Mouse (Mus musculus): ENCODE measurements around the gene Ripply1. TPM values are rescaled to one million over a fixed set of nuclear protein-coding genes. Genes with fewer than 3 reads are reported as not detected.
"Not testable (repeated sequence)": the region's sequence is repeated elsewhere in the genome, so short reads cannot be mapped to it uniquely, and the experiment has no call there.

Gene Ripply1
- polyA plus RNA-seq, 1 experiment: not detected

DNA sequence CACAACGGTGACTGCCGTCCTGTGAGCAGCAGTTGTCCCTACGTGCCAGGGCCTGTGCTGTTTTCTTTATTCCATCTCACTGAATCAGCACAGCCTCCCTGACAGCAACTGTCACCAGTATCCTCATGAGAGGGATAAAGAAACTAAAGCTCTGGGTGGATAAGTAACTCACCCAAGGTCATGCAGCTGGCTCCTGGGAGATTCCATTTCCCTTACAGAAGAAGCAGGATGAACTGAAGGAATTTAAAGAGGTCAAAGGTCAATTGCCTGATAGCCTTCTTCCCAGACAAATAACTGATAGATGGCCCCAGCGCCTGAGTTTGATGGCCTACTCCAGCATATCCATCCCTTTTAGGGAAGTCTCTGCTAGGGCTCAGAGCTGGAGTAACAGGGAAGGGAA is 4.8 kb downstream of the Ripply1 start:
- Histone ChIP-seq H3K27ac (ENCODE audit: control insufficient read depth, insufficient read depth, low read depth, low read length, poor library complexity) (no peak overlapping the region), H3K4me3 (replicated peaks; ENCODE audit: control insufficient read depth, low read depth, low read length) (no peak overlapping the region), H3K4me1 (ENCODE audit: control insufficient read depth, insufficient read depth, low read length) (no peaks in the 10 kb centered on the region)
- no peak for TF ChIP-seq POLR2A (IDR thresholded peaks at IDR 0.05; ENCODE audit: borderline replicate concordance, control insufficient read depth, low read depth, low read length)
- no peak for TF ChIP-seq CTCF (IDR thresholded peaks at IDR 0.05; ENCODE audit: control insufficient read depth, insufficient read depth, low read length)
- WGBS: 85% methylated on average over 4 of the region's 4 CpGs

DNA sequence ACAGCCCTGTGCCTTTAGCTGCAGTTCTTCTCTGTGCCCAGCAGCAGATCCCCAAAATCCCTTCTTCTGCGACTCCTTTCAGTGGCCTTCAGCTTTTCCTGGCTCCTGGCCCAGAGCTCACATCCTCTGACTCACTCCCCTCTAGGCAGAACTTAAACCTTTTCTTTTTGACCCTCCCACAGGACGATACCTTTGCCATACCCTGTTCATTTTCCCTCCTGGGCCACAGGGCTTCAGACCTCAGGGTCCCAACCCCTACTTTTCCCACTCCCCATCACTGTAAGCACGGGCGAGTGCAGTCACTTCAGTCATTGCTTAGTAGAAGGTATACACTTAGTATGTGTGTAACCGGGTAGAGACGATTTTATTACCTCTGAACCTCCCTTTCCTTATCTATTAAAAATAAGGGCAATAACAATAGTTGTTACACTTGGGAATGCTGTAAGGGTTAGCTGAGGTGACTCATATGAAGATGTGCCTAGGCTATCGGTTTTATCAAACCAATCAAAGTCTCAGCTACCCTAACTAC is 7.0 kb downstream of the Ripply1 start:
- Histone ChIP-seq H3K4me1 (ENCODE audit: control insufficient read depth, insufficient read depth, low read length) (no peaks in the 10 kb centered on the region), H3K27ac (ENCODE audit: control insufficient read depth, insufficient read depth, low read depth, low read length, poor library complexity) (no peak overlapping the region), H3K4me3 (replicated peaks; ENCODE audit: control insufficient read depth, low read depth, low read length) (no peak overlapping the region)
- WGBS: 62% methylated on average over 7 of the region's 7 CpGs
- TF ChIP-seq POLR2A (IDR thresholded peaks at IDR 0.05; ENCODE audit: borderline replicate concordance, control insufficient read depth, low read depth, low read length) (no peak), CTCF (IDR thresholded peaks at IDR 0.05; ENCODE audit: control insufficient read depth, insufficient read depth, low read length) (no peak)

DNA sequence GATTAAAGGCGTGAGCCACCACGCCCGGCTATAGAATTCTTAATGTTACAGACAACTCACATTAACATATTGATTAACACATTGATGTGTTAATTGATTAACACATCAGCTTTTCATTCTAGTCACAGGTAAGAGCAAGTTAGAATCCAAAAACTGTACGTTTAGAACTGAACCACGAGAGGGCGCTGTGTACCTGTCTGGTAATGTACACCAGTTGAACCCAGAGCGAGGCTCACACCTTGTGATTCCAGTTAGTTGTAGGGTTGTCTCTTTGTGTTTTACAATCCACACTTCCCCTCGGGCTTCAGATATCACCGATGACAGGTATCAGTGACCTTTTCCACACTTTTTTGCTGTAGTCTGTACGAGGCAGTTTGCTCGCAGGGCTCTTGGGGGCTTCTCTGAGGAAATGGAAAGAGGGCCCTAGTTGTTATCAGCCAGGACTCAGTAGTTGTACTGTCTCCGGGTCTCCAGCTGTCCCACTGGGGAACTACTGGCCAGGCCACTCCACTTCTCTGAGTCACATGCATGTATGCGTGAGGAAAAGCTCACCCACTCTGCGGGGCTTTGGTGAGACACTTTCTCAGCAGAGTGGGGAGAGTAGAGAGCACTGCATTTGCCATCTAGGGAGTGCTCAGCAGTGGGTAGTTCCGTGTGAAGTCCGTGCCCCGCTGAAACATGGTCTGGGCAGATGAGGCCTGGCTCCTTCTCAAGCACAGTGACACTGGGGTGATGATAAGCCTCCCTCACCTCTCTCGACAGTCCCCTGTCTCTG is 7.7 kb downstream of the Ripply1 start:
- Histone ChIP-seq H3K4me1 (ENCODE audit: control insufficient read depth, insufficient read depth, low read length) (no peaks in the 10 kb centered on the region), H3K4me3 (replicated peaks; ENCODE audit: control insufficient read depth, low read depth, low read length) (no peak overlapping the region), H3K27ac (ENCODE audit: control insufficient read depth, insufficient read depth, low read depth, low read length, poor library complexity) (no peak overlapping the region)
- WGBS: 23% methylated on average over 18 of the region's 18 CpGs
- peak; percentile 29; the same call in 1 of the 2 replicates for TF ChIP-seq CTCF (IDR thresholded peaks at IDR 0.05; ENCODE audit: control insufficient read depth, insufficient read depth, low read length)
- no peak for TF ChIP-seq POLR2A (IDR thresholded peaks at IDR 0.05; ENCODE audit: borderline replicate concordance, control insufficient read depth, low read depth, low read length)

DNA sequence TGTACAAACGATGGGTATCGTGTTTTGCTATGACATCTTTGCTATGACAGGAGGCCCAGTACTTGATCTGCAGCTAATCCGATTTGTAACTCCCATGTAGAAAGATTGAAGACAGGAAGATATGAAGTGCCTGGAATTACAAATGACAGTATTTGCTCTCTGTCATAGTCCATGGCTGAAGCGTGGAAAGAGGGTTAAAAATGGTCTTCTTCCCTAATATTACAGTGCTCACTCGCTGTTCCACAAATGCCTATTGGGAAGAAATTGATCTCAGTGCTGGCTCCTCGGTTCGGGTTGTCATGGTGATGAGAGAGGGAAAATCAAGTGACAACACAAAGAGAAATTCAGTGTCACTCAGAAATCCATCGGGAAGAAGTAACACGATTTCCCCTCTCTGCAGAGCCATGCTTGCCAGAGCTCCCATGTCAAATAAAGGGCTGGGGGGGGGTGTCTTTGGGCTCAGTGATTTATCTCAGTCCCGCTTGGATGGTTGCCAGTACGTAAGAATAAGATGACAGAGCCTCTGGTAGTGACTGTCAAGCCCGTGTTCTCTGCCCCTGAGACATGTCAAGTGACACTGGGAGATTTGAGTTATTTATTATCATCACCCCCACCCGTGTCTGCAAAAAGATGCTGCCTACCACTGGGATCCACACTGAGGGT is 12.0 kb downstream of the Ripply1 start:
- Histone ChIP-seq H3K4me1 (ENCODE audit: control insufficient read depth, insufficient read depth, low read length) (no peaks in the 10 kb centered on the region), H3K4me3 (replicated peaks; ENCODE audit: control insufficient read depth, low read depth, low read length) (no peak overlapping the region), H3K27ac (ENCODE audit: control insufficient read depth, insufficient read depth, low read depth, low read length, poor library complexity) (no peak overlapping the region)
- TF ChIP-seq CTCF (IDR thresholded peaks at IDR 0.05; ENCODE audit: control insufficient read depth, insufficient read depth, low read length) (no peak), POLR2A (IDR thresholded peaks at IDR 0.05; ENCODE audit: borderline replicate concordance, control insufficient read depth, low read depth, low read length) (no peak)
- WGBS: 79% methylated on average over 13 of the region's 13 CpGs

DNA sequence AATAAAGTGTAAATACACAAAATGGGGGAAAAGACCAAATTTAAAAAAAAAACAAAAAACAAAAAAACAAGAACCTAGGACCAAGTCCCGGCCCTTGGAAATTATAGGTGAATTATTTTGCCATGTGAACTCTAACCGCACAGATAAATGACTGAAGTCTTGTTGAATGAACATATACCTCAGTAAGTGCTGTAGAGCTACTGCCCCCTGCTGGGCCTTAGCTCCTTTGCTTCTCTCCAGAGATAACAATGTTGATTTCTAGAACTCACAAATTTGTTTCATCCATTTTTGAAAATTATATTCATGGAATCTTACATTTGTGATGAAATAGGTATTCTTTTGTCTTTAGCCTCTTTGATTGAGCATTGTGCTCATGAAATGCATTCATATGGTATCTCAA is 19.6 kb downstream of the Ripply1 start:
- TF ChIP-seq CTCF (IDR thresholded peaks at IDR 0.05; ENCODE audit: control insufficient read depth, insufficient read depth, low read length): no peak
- TF ChIP-seq POLR2A (IDR thresholded peaks at IDR 0.05; ENCODE audit: borderline replicate concordance, control insufficient read depth, low read depth, low read length): no peak
- Histone ChIP-seq H3K27ac (ENCODE audit: control insufficient read depth, insufficient read depth, low read depth, low read length, poor library complexity) (no peak overlapping the region), H3K4me1 (ENCODE audit: control insufficient read depth, insufficient read depth, low read length) (no peaks in the 10 kb centered on the region), H3K4me3 (replicated peaks; ENCODE audit: control insufficient read depth, low read depth, low read length) (no peak overlapping the region)
- WGBS: 51% methylated on average over 2 of the region's 2 CpGs

DNA sequence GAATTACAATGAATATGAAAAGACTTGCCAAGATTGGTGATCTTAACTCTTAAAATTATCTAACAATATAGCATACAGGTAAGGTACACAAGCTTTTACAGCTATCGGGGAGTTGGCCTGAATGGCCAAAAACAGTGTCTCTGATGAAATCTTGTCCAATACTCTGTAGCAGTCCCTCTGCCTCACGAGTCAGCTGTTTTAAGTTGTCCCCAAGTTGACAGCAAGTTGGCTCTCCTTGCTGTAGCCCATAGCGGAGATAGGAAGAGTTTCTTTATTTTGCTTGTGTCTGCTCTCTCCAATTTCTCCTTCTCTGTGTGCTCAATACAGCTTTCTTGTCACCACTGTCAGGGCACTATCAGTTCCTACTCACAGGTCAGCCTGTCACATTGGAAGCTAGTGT is 23.5 kb downstream of the Ripply1 start:
- not testable (repeated sequence) for H3K27ac ChIP-seq (ENCODE audit: control insufficient read depth, insufficient read depth, low read depth, low read length, poor library complexity); H3K4me1 ChIP-seq (ENCODE audit: control insufficient read depth, insufficient read depth, low read length); H3K4me3 ChIP-seq (replicated peaks; ENCODE audit: control insufficient read depth, low read depth, low read length)
- WGBS: 71% methylated on average over 3 of the region's 3 CpGs

DNA sequence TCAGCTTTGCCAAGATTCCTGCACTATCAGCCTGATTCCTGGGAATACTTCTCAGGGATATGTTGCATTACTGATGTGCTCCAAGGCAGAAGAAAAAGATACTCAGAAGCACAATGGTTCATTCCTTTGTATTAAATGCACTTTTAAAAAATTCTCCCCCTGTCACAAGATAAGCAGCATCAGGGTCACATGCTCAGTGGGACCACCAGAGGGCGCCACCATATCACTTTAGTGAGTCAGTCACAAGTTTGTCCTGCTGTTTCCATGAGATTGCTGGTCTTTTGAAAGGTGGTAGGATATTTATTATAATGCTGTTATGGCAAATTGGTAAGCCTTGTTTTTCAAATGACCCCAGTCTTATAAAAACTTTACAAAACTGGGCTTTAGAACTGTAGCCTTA is 30.3 kb downstream of the Ripply1 start:
- 4% methylated on average over 1 of the region's 1 CpGs for WGBS
- peak; percentile 63 for TF ChIP-seq CTCF (IDR thresholded peaks at IDR 0.05; ENCODE audit: control insufficient read depth, insufficient read depth, low read length)
- TF ChIP-seq POLR2A (IDR thresholded peaks at IDR 0.05; ENCODE audit: borderline replicate concordance, control insufficient read depth, low read depth, low read length): no peak

DNA sequence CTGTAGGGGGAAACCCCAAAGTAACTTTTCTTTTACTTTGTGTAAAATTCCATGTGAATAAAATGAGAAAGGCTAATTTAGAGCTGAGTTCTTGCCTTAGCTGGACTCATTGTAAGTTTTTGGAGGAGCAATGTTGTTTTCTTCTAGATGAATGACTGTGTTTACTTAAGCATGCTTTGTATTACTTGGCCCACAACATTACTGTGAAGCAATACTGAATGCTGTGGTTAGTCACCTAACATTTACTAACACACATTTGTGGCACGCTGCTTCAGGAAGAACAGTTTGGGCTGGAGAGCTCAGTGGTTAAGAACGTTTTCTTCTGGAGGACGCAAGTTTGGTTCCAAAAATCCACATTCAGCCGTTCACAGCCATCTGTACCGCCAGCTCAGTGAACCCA is 45.1 kb downstream of the Ripply1 start:
- TF ChIP-seq CTCF (IDR thresholded peaks at IDR 0.05; ENCODE audit: control insufficient read depth, insufficient read depth, low read length): no peak
- TF ChIP-seq POLR2A (IDR thresholded peaks at IDR 0.05; ENCODE audit: borderline replicate concordance, control insufficient read depth, low read depth, low read length): no peak
- WGBS: 82% methylated on average over 5 of the region's 5 CpGs
- no peak overlapping the region for H3K27ac ChIP-seq (ENCODE audit: control insufficient read depth, insufficient read depth, low read depth, low read length, poor library complexity)
- H3K4me1 ChIP-seq (ENCODE audit: control insufficient read depth, insufficient read depth, low read length): no peaks in the 10 kb centered on the region
- no peak overlapping the region for H3K4me3 ChIP-seq (replicated peaks; ENCODE audit: control insufficient read depth, low read depth, low read length)

More for the DNA sequence above, 30.3 kb downstream of the Ripply1 start:
- Histone ChIP-seq H3K27ac (ENCODE audit: control insufficient read depth, insufficient read depth, low read depth, low read length, poor library complexity) (no peak overlapping the region), H3K4me1 (ENCODE audit: control insufficient read depth, insufficient read depth, low read length) (no peaks in the 10 kb centered on the region), H3K4me3 (replicated peaks; ENCODE audit: control insufficient read depth, low read depth, low read length) (no peak overlapping the region)
